In the genomic region with DNA sequence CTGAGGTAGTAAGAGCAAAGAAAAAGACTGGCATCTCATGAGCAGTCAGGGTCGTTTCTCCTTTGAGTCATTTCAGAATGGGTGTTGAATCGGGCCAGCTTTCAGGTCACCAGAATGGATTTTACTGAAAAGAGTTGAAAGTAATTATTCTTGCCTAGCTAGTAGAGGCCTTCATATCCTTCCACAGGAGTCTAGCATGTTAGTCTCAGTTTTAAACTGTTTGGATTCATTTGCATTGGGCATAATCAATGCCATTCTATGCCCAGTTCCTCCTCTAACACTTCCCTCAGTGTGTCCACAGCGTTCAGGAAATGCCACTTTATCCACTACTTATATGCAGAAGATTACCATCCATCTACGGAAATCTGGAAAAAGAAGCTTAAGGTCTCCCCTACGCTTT, we compare ENCODE assay signal across 23 mouse cellular contexts.
DNase-seq lines count a peak whose midpoint lies in the region; ATAC-seq and TF ChIP-seq lines count a peak whose summit lies in the region.
"Had no signal": no experiment of that assay in that cellular context is flagged by ENCODE, and none has a peak within 500 bp of the region (broad histone marks: within the 10 kb centered on the region; RNA-seq: fewer than 3 reads in every experiment).

No protein-coding gene starts in this region.

- no peaks in the 10 kb centered on the region for H3K36me3 ChIP-seq in forebrain, embryonic 12.5 days (replicated peaks)
- H3K36me3 ChIP-seq in forebrain, embryonic 10.5 days (replicated peaks) = no peaks in the 10 kb centered on the region
- H3K36me3 ChIP-seq in midbrain, embryonic 13.5 days = no peaks in the 10 kb centered on the region
- no peaks in the 10 kb centered on the region for H3K36me3 ChIP-seq in midbrain, embryonic 14.5 days (ENCODE audit: control insufficient read depth, insufficient read depth, low read length)
- no peaks in the 10 kb centered on the region for H3K36me3 ChIP-seq in forebrain, embryonic 15.5 days
- H3K36me3 ChIP-seq in forebrain, postnatal 0 days (ENCODE audit: insufficient read depth) = no peaks in the 10 kb centered on the region
- H3K36me3 ChIP-seq: embryonic facial prominence, embryonic 10.5 days; embryonic facial prominence, embryonic 12.5 days; G1E had no signal

- H3K27ac ChIP-seq in forebrain, embryonic 12.5 days = no peak overlapping the region
- H3K27ac ChIP-seq in forebrain, embryonic 10.5 days = no peak overlapping the region
- H3K27ac ChIP-seq in midbrain, embryonic 13.5 days = peak overlapping the region; percentile 26; the same call in 1 of the 2 replicates
- no peak overlapping the region for H3K27ac ChIP-seq in midbrain, embryonic 14.5 days (replicated peaks; ENCODE audit: low read depth, low read length)
- peak overlapping the region; percentile 3; the same call in 1 of the 2 replicates for H3K27ac ChIP-seq in forebrain, embryonic 15.5 days (replicated peaks)
- H3K27ac ChIP-seq in forebrain, postnatal 0 days (ENCODE audit: low read depth, low read length) = no peak overlapping the region
- H3K27ac ChIP-seq: embryonic facial prominence, embryonic 10.5 days; embryonic facial prominence, embryonic 12.5 days had no signal

- no peak overlapping the region for H3K4me3 ChIP-seq in forebrain, embryonic 12.5 days (replicated peaks)
- no peak overlapping the region for H3K4me3 ChIP-seq in forebrain, embryonic 10.5 days
- no peak overlapping the region for H3K4me3 ChIP-seq in midbrain, embryonic 13.5 days (replicated peaks)
- no peak overlapping the region for H3K4me3 ChIP-seq in midbrain, embryonic 14.5 days (replicated peaks; ENCODE audit: low read depth, low read length)
- H3K4me3 ChIP-seq in forebrain, embryonic 15.5 days = no peak overlapping the region
- no peak overlapping the region for H3K4me3 ChIP-seq in forebrain, postnatal 0 days (ENCODE audit: low read depth, low read length)
- H3K4me3 ChIP-seq: embryonic facial prominence, embryonic 10.5 days; embryonic facial prominence, embryonic 12.5 days had no signal

- no peak for TF ChIP-seq CTCF in forebrain, postnatal 0 days (IDR thresholded peaks at IDR 0.05; ENCODE audit: low read depth)

- ATAC-seq in forebrain, embryonic 12.5 days (ENCODE audit: low FRiP score) = 0 out of 2 replicates have a peak, but pooled peaks have one; percentile 11
- no peak for ATAC-seq in midbrain, embryonic 13.5 days
- no peak for ATAC-seq in midbrain, embryonic 14.5 days (ENCODE audit: low FRiP score, low TSS enrichment)
- peak; percentile 92 for ATAC-seq in forebrain, embryonic 15.5 days (replicated peaks)
- ATAC-seq in forebrain, postnatal 0 days = no peak
- ATAC-seq: activated CD4-positive, CD25-positive, alpha-beta regulatory T cell, adult 4 months; CD4-positive, CD25-positive, alpha-beta regulatory T cell, adult 4 months; Patski had no signal

- no peaks in the 10 kb centered on the region for H3K27me3 ChIP-seq in forebrain, embryonic 12.5 days
- no peaks in the 10 kb centered on the region for H3K27me3 ChIP-seq in forebrain, embryonic 10.5 days (ENCODE audit: poor library complexity, severe bottlenecking)
- no peaks in the 10 kb centered on the region for H3K27me3 ChIP-seq in midbrain, embryonic 13.5 days
- no peaks in the 10 kb centered on the region for H3K27me3 ChIP-seq in midbrain, embryonic 14.5 days (ENCODE audit: control insufficient read depth, insufficient read depth, low read length)
- H3K27me3 ChIP-seq in forebrain, embryonic 15.5 days = no peaks in the 10 kb centered on the region
- no peaks in the 10 kb centered on the region for H3K27me3 ChIP-seq in forebrain, postnatal 0 days (ENCODE audit: insufficient read depth, low read length)
- H3K27me3 ChIP-seq: CH12.LX; embryonic facial prominence, embryonic 12.5 days; Patski had no signal

- H3K4me1 ChIP-seq in forebrain, embryonic 12.5 days = peaks cover 7% of the 10 kb centered on the region; the same call in 1 of the 2 replicates
- peaks cover 7% of the 10 kb centered on the region for H3K4me1 ChIP-seq in forebrain, embryonic 10.5 days
- H3K4me1 ChIP-seq in midbrain, embryonic 13.5 days (replicated peaks) = no peaks in the 10 kb centered on the region
- H3K4me1 ChIP-seq in midbrain, embryonic 14.5 days (ENCODE audit: control insufficient read depth, insufficient read depth, low read length) = no peaks in the 10 kb centered on the region
- 0 out of 2 replicates have a peak, but pooled peaks cover 9% of the 10 kb centered on the region for H3K4me1 ChIP-seq in forebrain, embryonic 15.5 days
- no peaks in the 10 kb centered on the region for H3K4me1 ChIP-seq in forebrain, postnatal 0 days (ENCODE audit: insufficient read depth)
- H3K4me1 ChIP-seq: embryonic facial prominence, embryonic 10.5 days; embryonic facial prominence, embryonic 12.5 days had no signal

- no peak overlapping the region for H3K9ac ChIP-seq in forebrain, embryonic 12.5 days
- H3K9ac ChIP-seq in midbrain, embryonic 13.5 days (replicated peaks) = no peak overlapping the region
- no peak overlapping the region for H3K9ac ChIP-seq in midbrain, embryonic 14.5 days (replicated peaks; ENCODE audit: low read length)
- H3K9ac ChIP-seq in forebrain, embryonic 15.5 days (replicated peaks) = no peak overlapping the region
- no peak overlapping the region for H3K9ac ChIP-seq in forebrain, postnatal 0 days
- H3K9ac ChIP-seq: embryonic facial prominence, embryonic 12.5 days had no signal

- no peak for DNase-seq in forebrain, embryonic 10.5 days (ENCODE audit: extremely low spot score, low spot score)
- no peak for DNase-seq in midbrain, embryonic 14.5 days
- peak; percentile 6 for DNase-seq in forebrain, postnatal 0 days
- no peak for DNase-seq in cerebellum, adult 9-10 months
- no peak for DNase-seq in adrenal gland, adult 2 months
- DNase-seq: adrenal gland, postnatal 10 days; adrenal gland, postnatal 25 days; B cell, adult 2 months; cerebellum, adult 11 months; cerebellum, adult 18-20 months; cerebellum, adult 8-10 months; cerebellum, postnatal 10 days; cerebellum, postnatal 25 days had no signal

- 52% methylated on average over 5 of the region's 5 CpGs for WGBS in forebrain, embryonic 12.5 days
- WGBS in forebrain, embryonic 10.5 days = 68% methylated on average over 5 of the region's 5 CpGs
- 63% methylated on average over 5 of the region's 5 CpGs for WGBS in midbrain, embryonic 13.5 days
- 67% methylated on average over 5 of the region's 5 CpGs for WGBS in midbrain, embryonic 14.5 days
- 43% methylated on average over 5 of the region's 5 CpGs for WGBS in forebrain, embryonic 15.5 days
- 33% methylated on average over 5 of the region's 5 CpGs for WGBS in forebrain, postnatal 0 days

- H3K4me2 ChIP-seq in forebrain, embryonic 12.5 days = no peak overlapping the region
- H3K4me2 ChIP-seq in midbrain, embryonic 13.5 days (replicated peaks) = no peak overlapping the region
- no peak overlapping the region for H3K4me2 ChIP-seq in midbrain, embryonic 14.5 days (ENCODE audit: low read length)
- H3K4me2 ChIP-seq in forebrain, embryonic 15.5 days (replicated peaks) = no peak overlapping the region
- no peak overlapping the region for H3K4me2 ChIP-seq in forebrain, postnatal 0 days (ENCODE audit: low read depth)
- H3K4me2 ChIP-seq: embryonic facial prominence, embryonic 12.5 days had no signal

- H3K9me3 ChIP-seq in forebrain, embryonic 12.5 days = no peaks in the 10 kb centered on the region
- no peaks in the 10 kb centered on the region for H3K9me3 ChIP-seq in forebrain, embryonic 10.5 days
- H3K9me3 ChIP-seq in midbrain, embryonic 13.5 days = no peaks in the 10 kb centered on the region
- no peaks in the 10 kb centered on the region for H3K9me3 ChIP-seq in midbrain, embryonic 14.5 days (ENCODE audit: control insufficient read depth, low read length)
- H3K9me3 ChIP-seq in forebrain, embryonic 15.5 days = no peaks in the 10 kb centered on the region
- H3K9me3 ChIP-seq in forebrain, postnatal 0 days (ENCODE audit: low read length) = no peaks in the 10 kb centered on the region
- H3K9me3 ChIP-seq: embryonic facial prominence, embryonic 10.5 days; embryonic facial prominence, embryonic 12.5 days; G1E had no signal

Comparison
In these comparisons a context has a peak if more than half of its experiments do, and no peak if none do; other contexts are left out.
1. ATAC-seq: peak in forebrain, embryonic 12.5 days (single experiment) and forebrain, embryonic 15.5 days (single experiment); none in midbrain, embryonic 13.5 days (single experiment), midbrain, embryonic 14.5 days (single experiment) and forebrain, postnatal 0 days (single experiment).
2. H3K27ac ChIP-seq: peak in midbrain, embryonic 13.5 days (single experiment) and forebrain, embryonic 15.5 days (single experiment); none in forebrain, embryonic 12.5 days (single experiment), forebrain, embryonic 10.5 days (single experiment), midbrain, embryonic 14.5 days (single experiment) and forebrain, postnatal 0 days (single experiment).